Mouse (Mus musculus) myocyte (in vitro differentiated cells): ENCODE results near the gene Shisa6. TPM values are rescaled to one million over a fixed set of nuclear protein-coding genes. Genes with fewer than 3 reads are reported as not detected.
"Not testable (repeated sequence)": the region's sequence is repeated elsewhere in the genome, so short reads cannot be mapped to it uniquely, and the experiment has no call there.

Experiments
- H3K27me3 ChIP-seq: one replicate; pipeline ENCODE4 v1.6.1; 2011; ENCODE audit not compliant: control insufficient read depth, insufficient read depth, insufficient read length
- H3K36me3 ChIP-seq: one replicate; pipeline ENCODE4 v1.6.1; 2011; ENCODE audit not compliant: control insufficient read depth, insufficient read depth
- H3K4me2 ChIP-seq: one replicate; pipeline ENCODE4 v1.6.1; 2011; ENCODE audit warnings: low read depth, control low read depth
- H3K4me3 ChIP-seq: one replicate; pipeline ENCODE4 v1.5.1; 2011; ENCODE audit warnings: mild to moderate bottlenecking, control low read depth, moderate library complexity
- H3K79me2 ChIP-seq: one replicate; pipeline ENCODE4 v1.6.1; 2011; ENCODE audit not compliant: control insufficient read depth, insufficient read depth
- H3ac ChIP-seq: one replicate; pipeline ENCODE4 v1.6.1; 2011; ENCODE audit not compliant: control insufficient read depth, insufficient read length
- CEBPB ChIP-seq: IDR thresholded peaks from 2 replicates; pipeline ENCODE4 v1.6.1; 2011; ENCODE audit warnings: mild to moderate bottlenecking, moderate library complexity; ENCODE audit not compliant: poor library complexity, insufficient read depth, severe bottlenecking
- E2F4 ChIP-seq: IDR thresholded peaks from one replicate; pipeline ENCODE4 v1.6.1; 2011; ENCODE audit warnings: mild to moderate bottlenecking, control low read depth, moderate library complexity; ENCODE audit not compliant: insufficient read depth
- MAX ChIP-seq: IDR thresholded peaks from one replicate; pipeline ENCODE4 v1.6.1; 2011; ENCODE audit warnings: low read depth, mild to moderate bottlenecking, control low read depth
- MYOD1 ChIP-seq, 3 experiments: IDR thresholded peaks; one replicate each; pipeline ENCODE4 v1.6.1; 2011; ENCODE audit warnings: control low read depth in 2 of 3, low read depth in 2 of 3, mild to moderate bottlenecking in 2 of 3, moderate library complexity in 1 of 3; ENCODE audit not compliant: insufficient read length in 2 of 3, control insufficient read depth in 1 of 3
- MYOG ChIP-seq, 3 experiments: IDR thresholded peaks; one replicate each; pipeline ENCODE4 v1.6.1; 2011; ENCODE audit warnings: control low read depth in 2 of 3, low read depth in 2 of 3, mild to moderate bottlenecking in 2 of 3; ENCODE audit not compliant: insufficient read length in 2 of 3, control insufficient read depth in 1 of 3, insufficient read depth in 1 of 3
- POLR2A ChIP-seq: IDR thresholded peaks from one replicate; pipeline ENCODE4 v1.6.1; 2011; ENCODE audit warnings: low read depth, mild to moderate bottlenecking, control low read depth, moderate library complexity; ENCODE audit not compliant: insufficient read length
- POLR2AphosphoS2 ChIP-seq: IDR thresholded peaks from one replicate; pipeline ENCODE4 v1.6.1; 2011; ENCODE audit warnings: low read depth, control low read depth; ENCODE audit not compliant: insufficient read length
- REST ChIP-seq: IDR thresholded peaks from one replicate; pipeline ENCODE4 v1.6.1; 2011; ENCODE audit warnings: mild to moderate bottlenecking, control low read depth, moderate library complexity; ENCODE audit not compliant: insufficient read depth, insufficient read length
- SRF ChIP-seq: IDR thresholded peaks from one replicate; pipeline ENCODE4 v1.6.1; 2011; ENCODE audit warnings: low read depth; ENCODE audit not compliant: control insufficient read depth, insufficient read length
- TCF12 ChIP-seq: IDR thresholded peaks from one replicate; pipeline ENCODE4 v1.6.1; 2011; ENCODE audit warnings: mild to moderate bottlenecking, control low read depth; ENCODE audit not compliant: poor library complexity, insufficient read depth, severe bottlenecking
- TCF3 ChIP-seq: IDR thresholded peaks from one replicate; pipeline ENCODE4 v1.6.1; 2011; ENCODE audit warnings: low read depth, control low read depth; ENCODE audit not compliant: insufficient read length
- USF1 ChIP-seq: IDR thresholded peaks from one replicate; pipeline ENCODE4 v1.6.1; 2011; ENCODE audit warnings: low read depth, mild to moderate bottlenecking, control low read depth, moderate library complexity
- polyA plus RNA-seq: library from polyadenylated mRNA; unstranded; fragments of >200 nt; fragmentation: generic; extraction: Trizol; gene quantifications from one replicate; pipeline ENCODE4 v1.2.1, GENCODE M21; 2012; ENCODE audit warnings: missing spikeins

The Shisa6 gene
- polyA plus RNA-seq, 1 experiment, result not detected

DNA sequence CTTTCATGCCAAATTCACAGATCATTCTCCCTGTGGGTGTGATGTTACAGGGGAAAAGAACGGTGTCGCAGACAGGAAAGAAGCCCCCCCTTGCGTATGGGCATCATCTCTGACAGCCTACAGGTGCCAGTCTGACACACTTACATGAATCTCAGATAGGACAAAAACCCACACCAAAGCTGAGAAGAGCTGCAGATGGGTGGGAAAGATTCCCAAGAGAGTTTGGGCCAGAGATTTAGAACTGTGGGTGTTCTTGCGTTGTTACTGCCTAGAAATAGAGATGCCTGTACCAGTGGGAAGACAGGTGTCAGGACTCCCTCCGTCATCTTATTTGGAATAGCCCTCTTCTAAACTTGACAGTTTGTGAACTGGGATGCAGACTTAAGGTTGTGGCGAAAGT, 99.6 kb downstream of the Shisa6 start:
- Histone ChIP-seq H3K27me3 (no peaks in the 10 kb centered on the region), H3K36me3 (no peaks in the 10 kb centered on the region), H3K79me2 (no peaks in the 10 kb centered on the region), H3ac (no peak overlapping the region), H3K4me2 (no peak overlapping the region), H3K4me3 (no peak overlapping the region)
- TF ChIP-seq CEBPB (no peak), POLR2A (no peak), USF1 (no peak), TCF12 (no peak), SRF (no peak), MYOG (IDR thresholded peaks at IDR 0.05; ENCODE audit: control insufficient read depth in 1 of 3, insufficient read depth in 1 of 3, insufficient read length in 2 of 3, low read depth in 2 of 3) (no peak), TCF3 (no peak), MYOD1 (IDR thresholded peaks at IDR 0.05; ENCODE audit: control insufficient read depth in 1 of 3, insufficient read length in 2 of 3, low read depth in 2 of 3) (no peak), E2F4 (no peak), REST (no peak), MAX (no peak), POLR2AphosphoS2 (no peak)

DNA sequence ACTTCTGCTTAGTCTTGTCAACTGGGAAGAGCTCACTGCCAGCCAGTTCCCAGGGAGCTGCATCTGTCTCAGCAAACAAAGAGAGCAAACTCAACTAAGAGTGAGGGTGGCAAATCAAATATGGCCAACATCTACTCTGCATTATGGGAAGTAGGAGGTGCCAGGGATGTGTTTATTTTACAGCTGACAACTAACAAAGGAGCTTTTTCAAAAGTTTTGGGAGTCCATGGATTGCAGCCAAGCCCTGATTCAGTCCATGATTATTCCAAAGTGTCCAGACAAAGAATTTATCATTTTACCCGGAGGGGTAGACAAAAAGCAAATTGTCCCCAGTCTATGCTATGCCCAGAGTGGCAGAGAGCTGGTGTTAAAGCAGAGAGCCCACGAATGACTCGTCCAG, 107.5 kb downstream of the Shisa6 start:
- H3K36me3 ChIP-seq, result no peaks in the 10 kb centered on the region
- no peaks in the 10 kb centered on the region for H3K27me3 ChIP-seq

DNA sequence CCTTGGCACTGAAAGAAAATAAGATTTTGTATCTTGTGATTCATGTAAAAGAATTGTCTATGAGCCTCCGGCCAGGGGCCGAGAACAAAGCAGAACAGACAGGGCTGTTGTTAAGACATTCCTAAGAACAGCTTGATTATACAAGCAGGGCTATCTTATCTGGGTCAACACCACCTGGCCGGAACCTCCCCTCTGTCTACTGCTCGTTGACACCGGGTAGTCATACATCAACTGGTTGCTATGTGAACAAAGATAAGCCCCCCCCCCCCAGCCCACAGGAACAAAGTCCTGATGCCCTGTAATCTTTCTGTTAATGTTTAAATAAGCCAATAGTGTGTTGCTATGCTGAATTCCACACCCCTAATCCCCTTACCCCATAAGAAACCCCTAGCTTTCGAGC, 117.0 kb downstream of the Shisa6 start:
- H3K4me3 ChIP-seq, H3K27me3 ChIP-seq, H3ac ChIP-seq, H3K4me2 ChIP-seq, H3K79me2 ChIP-seq, H3K36me3 ChIP-seq: not testable (repeated sequence)

More for the DNA sequence above, 107.5 kb downstream of the Shisa6 start:
- H3K4me2 ChIP-seq, result no peak overlapping the region
- no peak overlapping the region for H3K4me3 ChIP-seq
- TF ChIP-seq MYOG (IDR thresholded peaks at IDR 0.05; ENCODE audit: control insufficient read depth in 1 of 3, insufficient read depth in 1 of 3, insufficient read length in 2 of 3, low read depth in 2 of 3) (no peak), E2F4 (no peak), CEBPB (no peak), MYOD1 (IDR thresholded peaks at IDR 0.05; ENCODE audit: control insufficient read depth in 1 of 3, insufficient read length in 2 of 3, low read depth in 2 of 3) (no peak), POLR2AphosphoS2 (no peak), USF1 (no peak), REST (no peak), SRF (no peak), POLR2A (no peak), MAX (no peak), TCF12 (no peak), TCF3 (no peak)
- no peaks in the 10 kb centered on the region for H3K79me2 ChIP-seq
- H3ac ChIP-seq, result no peak overlapping the region

DNA sequence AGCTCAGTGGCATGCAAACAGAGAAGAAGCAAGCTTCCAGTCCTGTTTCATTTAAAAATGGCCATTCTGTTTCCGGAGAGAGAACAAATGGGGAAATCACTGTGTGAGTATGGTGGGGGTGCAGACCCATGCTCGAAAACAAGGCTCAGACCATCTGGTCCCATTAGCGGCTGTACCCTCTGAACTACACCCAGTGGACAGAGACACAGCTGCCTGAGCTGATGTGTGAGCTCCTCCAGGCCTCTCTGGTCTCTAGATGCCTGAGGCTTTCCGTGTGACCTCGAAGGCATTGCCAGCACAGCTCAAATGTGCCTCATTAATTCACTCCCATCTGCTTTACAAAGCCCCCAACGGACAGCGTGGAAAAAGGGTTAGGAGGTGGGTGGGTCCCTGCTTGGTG, 125.7 kb downstream of the Shisa6 start:
- H3K79me2 ChIP-seq, result no peaks in the 10 kb centered on the region
- no peaks in the 10 kb centered on the region for H3K36me3 ChIP-seq
- H3K4me3 ChIP-seq, result no peak overlapping the region
- no peak overlapping the region for H3ac ChIP-seq
- H3K4me2 ChIP-seq, result no peak overlapping the region
- TF ChIP-seq POLR2A, result no peak
- no peak for TF ChIP-seq USF1
- TF ChIP-seq SRF, result no peak
- no peak for TF ChIP-seq MAX
- no peak for TF ChIP-seq TCF12
- no peak for TF ChIP-seq MYOG (IDR thresholded peaks at IDR 0.05; ENCODE audit: control insufficient read depth in 1 of 3, insufficient read depth in 1 of 3, insufficient read length in 2 of 3, low read depth in 2 of 3)
- TF ChIP-seq E2F4, result no peak
- no peak for TF ChIP-seq MYOD1 (IDR thresholded peaks at IDR 0.05; ENCODE audit: control insufficient read depth in 1 of 3, insufficient read length in 2 of 3, low read depth in 2 of 3)
- no peak for TF ChIP-seq CEBPB
- TF ChIP-seq REST, result no peak
- no peak for TF ChIP-seq TCF3
- no peaks in the 10 kb centered on the region for H3K27me3 ChIP-seq

DNA sequence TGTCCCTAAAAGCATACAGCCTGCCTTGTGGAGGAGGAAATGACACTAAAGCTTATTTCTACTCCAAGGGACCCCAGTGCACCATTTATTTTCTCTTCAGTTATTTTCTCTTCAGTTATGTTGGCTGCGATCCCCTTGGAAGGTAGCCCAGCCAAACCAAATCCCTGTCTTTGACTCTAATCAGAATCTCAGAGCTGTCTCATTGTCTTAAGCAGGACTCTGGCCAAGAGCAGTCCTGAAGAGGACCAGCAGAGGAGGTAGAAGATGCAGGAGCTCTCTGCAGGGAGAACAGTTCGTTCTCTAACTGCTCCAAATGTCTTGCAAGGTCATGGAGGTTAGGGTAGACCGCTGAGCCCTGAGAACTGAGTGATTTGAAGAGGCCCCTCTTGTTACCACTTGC, 138.2 kb downstream of the Shisa6 start:
- Histone ChIP-seq H3K4me2 (no peak overlapping the region), H3ac (no peak overlapping the region), H3K36me3 (no peaks in the 10 kb centered on the region), H3K27me3 (no peaks in the 10 kb centered on the region), H3K4me3 (no peak overlapping the region), H3K79me2 (no peaks in the 10 kb centered on the region)
- TF ChIP-seq TCF12 (no peak), TCF3 (no peak), POLR2A (no peak), MAX (no peak), REST (no peak), MYOD1 (IDR thresholded peaks at IDR 0.05; ENCODE audit: control insufficient read depth in 1 of 3, insufficient read length in 2 of 3, low read depth in 2 of 3) (no peak), USF1 (no peak), CEBPB (no peak), SRF (no peak), E2F4 (no peak), POLR2AphosphoS2 (no peak), MYOG (IDR thresholded peaks at IDR 0.05; ENCODE audit: control insufficient read depth in 1 of 3, insufficient read depth in 1 of 3, insufficient read length in 2 of 3, low read depth in 2 of 3) (no peak)
